Mouse (Mus musculus): ENCODE results near the gene Mob3b.

DNA sequence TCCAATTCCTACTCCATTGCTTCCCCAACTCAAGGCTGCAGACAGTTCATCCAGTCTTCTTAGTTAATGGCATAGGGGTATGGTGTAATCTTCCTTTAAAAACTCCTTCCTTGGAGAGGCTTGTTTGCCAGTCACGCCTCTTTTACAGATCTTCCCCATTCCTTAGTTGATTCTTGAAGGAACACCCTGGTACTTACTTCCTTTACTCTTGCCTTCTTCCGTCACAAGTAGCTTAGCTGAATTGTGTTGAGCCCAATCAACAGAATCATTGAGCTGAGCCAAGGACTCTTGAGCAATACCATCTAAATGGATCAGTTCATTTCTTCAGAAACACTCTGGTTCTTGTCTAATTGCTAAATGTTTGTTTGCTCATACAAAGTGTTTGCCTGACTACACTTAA is 8.0 kb upstream of the Mob3b start:
- TF ChIP-seq CTCF (IDR thresholded peaks at IDR 0.05; ENCODE audit: low read depth, low read length) (no peak), POLR2A (IDR thresholded peaks at IDR 0.05; ENCODE audit: insufficient read depth, low read length) (no peak)

Data from ES-Bruce4 (cell line).